In the genomic region with DNA sequence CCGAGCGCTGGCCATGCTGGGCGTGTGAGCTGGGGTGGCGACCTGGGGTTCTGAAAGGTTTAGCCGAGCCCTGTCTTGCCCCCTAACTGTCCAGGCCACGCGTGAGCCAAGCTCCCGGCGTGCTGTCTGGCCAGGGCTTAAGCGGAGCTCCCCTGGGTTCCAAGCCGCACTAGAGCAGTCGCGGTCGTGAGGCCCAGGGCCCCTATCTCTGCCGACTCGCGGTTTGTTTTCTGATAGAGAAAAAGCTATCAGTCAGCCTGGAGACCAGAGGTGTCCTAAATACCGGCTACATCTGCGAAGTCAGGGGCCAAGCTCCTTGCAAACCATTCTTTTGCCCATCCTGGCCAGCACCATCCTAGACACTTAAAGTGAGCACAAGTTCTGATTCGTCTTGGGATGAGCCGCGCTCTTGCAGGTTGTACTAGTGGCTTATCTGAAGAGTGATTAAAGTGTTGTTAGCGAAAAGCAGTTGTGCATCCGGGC, we compare ENCODE assay signal across 8 mouse cellular contexts. TPM values are rescaled to one million over a fixed set of nuclear protein-coding genes. Genes with fewer than 3 reads are reported as not detected.
DNase-seq lines count a peak whose midpoint lies in the region; ATAC-seq and TF ChIP-seq lines count a peak whose summit lies in the region.

No protein-coding gene starts in this region.

- no peak for TF ChIP-seq EP300 in ES-Bruce4 (IDR thresholded peaks at IDR 0.05; ENCODE audit: insufficient read depth, low read depth, low read length)
- no peak for TF ChIP-seq EP300 in liver, embryonic 14.5 days (IDR thresholded peaks at IDR 0.05; ENCODE audit: low read depth)

- peak overlapping the region; percentile 69 for H3K4me2 ChIP-seq in heart, embryonic 16.5 days (ENCODE audit: low read depth, low read length)
- H3K4me2 ChIP-seq in liver, embryonic 14.5 days (ENCODE audit: low read depth), result peak overlapping the region; percentile 51

- peaks cover 95% of the 10 kb centered on the region for H3K27me3 ChIP-seq in E14TG2a.4 (ENCODE audit: insufficient read depth, low read length)
- peaks cover 25% of the 10 kb centered on the region for H3K27me3 ChIP-seq in ES-Bruce4 (ENCODE audit: control insufficient read depth, insufficient read depth, low read length, poor library complexity, severe bottlenecking)
- peaks cover 7% of the 10 kb centered on the region; the same call in 1 of the 2 replicates for H3K27me3 ChIP-seq in heart, embryonic 16.5 days (ENCODE audit: control insufficient read depth, insufficient read depth, low read length)
- H3K27me3 ChIP-seq in liver, embryonic 14.5 days (ENCODE audit: control insufficient read depth, insufficient read depth, low read length), result peaks cover 75% of the 10 kb centered on the region
- peaks cover 26% of the 10 kb centered on the region for H3K27me3 ChIP-seq in thymus, adult 2 months (ENCODE audit: control insufficient read depth, insufficient read depth, low read length)

- H3K9ac ChIP-seq in ES-Bruce4 (ENCODE audit: low read depth, poor library complexity, severe bottlenecking), result no peak overlapping the region
- H3K9ac ChIP-seq in heart, embryonic 16.5 days (ENCODE audit: low read length), result peak overlapping the region; percentile 71
- no peak overlapping the region; the same call in 1 of the 2 replicates for H3K9ac ChIP-seq in liver, embryonic 14.5 days (replicated peaks)

- H3K4me3 ChIP-seq in E14TG2a.4 (replicated peaks; ENCODE audit: low read length), result 0 out of 2 replicates have a peak overlapping the region, but pooled peaks have one; percentile 13
- H3K4me3 ChIP-seq in ES-Bruce4 (ENCODE audit: low read depth, low read length), result peak overlapping the region; percentile 23; the same call in 1 of the 2 replicates
- H3K4me3 ChIP-seq in heart, embryonic 16.5 days (ENCODE audit: low read length), result peak overlapping the region; percentile 86
- H3K4me3 ChIP-seq in liver, embryonic 14.5 days (ENCODE audit: insufficient read depth in 1 of 2, low read depth in 2 of 2, low read length in 2 of 2), result peak overlapping the region in 1 of 2 experiments; percentile 20; a peak in 2 of 4 replicates
- H3K4me3 ChIP-seq in thymus, adult 2 months (ENCODE audit: control insufficient read depth, insufficient read depth, low read length), result no peak overlapping the region

- H3K36me3 ChIP-seq in E14TG2a.4 (ENCODE audit: insufficient read depth, low read length) (no peaks in the 10 kb centered on the region), ES-Bruce4 (ENCODE audit: control insufficient read depth, insufficient read depth, low read length, poor library complexity, severe bottlenecking) (no peaks in the 10 kb centered on the region)
- H3K36me3 ChIP-seq in heart, embryonic 16.5 days (ENCODE audit: control insufficient read depth, insufficient read depth), result no peaks in the 10 kb centered on the region
- no peaks in the 10 kb centered on the region for H3K36me3 ChIP-seq in liver, embryonic 14.5 days (replicated peaks; ENCODE audit: control insufficient read depth, insufficient read depth, low read depth)
- no peaks in the 10 kb centered on the region for H3K36me3 ChIP-seq in thymus, adult 2 months (ENCODE audit: control insufficient read depth, insufficient read depth, low read length)

- no peak for TF ChIP-seq POLR2A in ES-Bruce4 (IDR thresholded peaks at IDR 0.05; ENCODE audit: insufficient read depth, low read length)
- TF ChIP-seq POLR2A in thymus, adult 2 months (IDR thresholded peaks at IDR 0.05; ENCODE audit: control insufficient read depth, extremely low read depth, insufficient read depth, low read length, poor library complexity), result no peak

- H3K27ac ChIP-seq in ES-Bruce4 (ENCODE audit: insufficient read depth, low read length), result no peak overlapping the region
- peak overlapping the region; percentile 48 for H3K27ac ChIP-seq in heart, embryonic 16.5 days (ENCODE audit: low read length)
- H3K27ac ChIP-seq in liver, embryonic 14.5 days, result no peak overlapping the region
- no peak overlapping the region for H3K27ac ChIP-seq in thymus, adult 2 months (ENCODE audit: control insufficient read depth, insufficient read depth, low read length)

- 3% methylated on average over 24 of the region's 24 CpGs for WGBS in heart, embryonic 16.5 days
- WGBS in liver, embryonic 14.5 days (ENCODE audit: insufficient replicate concordance), result under 1% methylated on average over 24 of the region's 24 CpGs
- WGBS in thymus, adult 2 months, result 5% methylated on average over 24 of the region's 24 CpGs

- H3K4me1 ChIP-seq in E14TG2a.4 (replicated peaks; ENCODE audit: low read depth, low read length), result peaks cover 44% of the 10 kb centered on the region
- H3K4me1 ChIP-seq in ES-Bruce4 (ENCODE audit: control insufficient read depth, insufficient read depth, low read length), result no peaks in the 10 kb centered on the region
- H3K4me1 ChIP-seq in heart, embryonic 16.5 days (ENCODE audit: control insufficient read depth, insufficient read depth, low read length), result peaks cover 19% of the 10 kb centered on the region
- 0 out of 4 replicates have a peak, but pooled peaks cover 0 to 3% of the 10 kb centered on the region in 2 experiments for H3K4me1 ChIP-seq in liver, embryonic 14.5 days (replicated peaks; ENCODE audit: control insufficient read depth in 2 of 2, insufficient read depth in 2 of 2, low read length in 1 of 2)
- no peaks in the 10 kb centered on the region for H3K4me1 ChIP-seq in thymus, adult 2 months (replicated peaks; ENCODE audit: control insufficient read depth, insufficient read depth, low read length)

- H3K9me3 ChIP-seq in E14TG2a.4 (ENCODE audit: low read length), result no peaks in the 10 kb centered on the region
- no peaks in the 10 kb centered on the region for H3K9me3 ChIP-seq in ES-Bruce4 (replicated peaks; ENCODE audit: control insufficient read depth, insufficient read depth, low read length, poor library complexity, severe bottlenecking)
- H3K9me3 ChIP-seq in heart, embryonic 16.5 days (replicated peaks; ENCODE audit: control insufficient read depth, low read length), result no peaks in the 10 kb centered on the region
- H3K9me3 ChIP-seq in liver, embryonic 14.5 days (ENCODE audit: control insufficient read depth, low read length), result no peaks in the 10 kb centered on the region

- TF ChIP-seq CTCF in E14TG2a.4 (conservative IDR thresholded peaks at IDR 0.05; ENCODE audit: low read length), result no peak
- TF ChIP-seq CTCF in ES-Bruce4 (IDR thresholded peaks at IDR 0.05; ENCODE audit: low read depth, low read length), result no peak
- TF ChIP-seq CTCF in liver, embryonic 14.5 days (IDR thresholded peaks at IDR 0.05; ENCODE audit: low read depth), result no peak
- no peak for TF ChIP-seq CTCF in thymus, adult 2 months (IDR thresholded peaks at IDR 0.05; ENCODE audit: borderline replicate concordance, control insufficient read depth, extremely low read depth, insufficient read depth, low read length, poor library complexity)

- no peak for ATAC-seq in heart, embryonic 16.5 days (replicated peaks; ENCODE audit: extremely low read depth, insufficient read depth, low FRiP score)
- no peak for ATAC-seq in liver, embryonic 14.5 days (ENCODE audit: insufficient read depth)

- DNase-seq in liver, embryonic 14.5 days (ENCODE audit: low read depth in 3 of 3, low spot score in 3 of 3), result no peak
- DNase-seq in thymus, adult 2 months, result no peak
- no peak for DNase-seq in spleen, postnatal 10 days (ENCODE audit: low spot score in 2 of 2)
- no peak for DNase-seq in MN1 (ENCODE audit: low spot score)
- no peak for DNase-seq in right cerebral cortex, postnatal 10 days (ENCODE audit: low spot score in 2 of 2)

RNA-seq across cellular contexts. Expression of a gene that starts 2.5 kb away (rescaled TPM):
- 1.7 and 1.8 TPM in 2 replicates for polyA plus RNA-seq in ES-Bruce4 (2011; ENCODE audit: insufficient read depth, insufficient read length, low read depth, missing spikeins)
- polyA plus RNA-seq in heart, embryonic 16.5 days (2015; fragmentation: Nextera tagmentation; extraction: Ambion mirVana), result 16.4 and 17.7 TPM in 2 replicates
- 3.1 and 3.7 TPM in 2 replicates for polyA plus RNA-seq in liver, embryonic 14.5 days (2012; rRNA removed)
- polyA plus RNA-seq in liver, embryonic 14.5 days (2014; fragmentation: Nextera tagmentation; extraction: Ambion mirVana), result 4.5 and 5.9 TPM in 2 replicates
- 0.43 and 0.71 TPM in 2 replicates for polyA plus RNA-seq in thymus, adult 2 months (2012; rRNA removed)
